Mouse (Mus musculus): ENCODE measurements around the gene Gm8720. TPM values are rescaled to one million over a fixed set of nuclear protein-coding genes. Genes with fewer than 3 reads are reported as not detected.
"Not testable (repeated sequence)": the region's sequence is repeated elsewhere in the genome, so short reads cannot be mapped to it uniquely, and the experiment has no call there.

Gene Gm8720
- polyA plus RNA-seq (2015; fragmentation: Nextera tagmentation; extraction: Ambion mirVana), result not detected in 2 replicates

- H3K9me3 ChIP-seq (ENCODE audit: control insufficient read depth, low read length); H3K27ac ChIP-seq (ENCODE audit: low read length); H3K36me3 ChIP-seq (ENCODE audit: control insufficient read depth, insufficient read depth); H3K9ac ChIP-seq (replicated peaks; ENCODE audit: low read depth, low read length); H3K27me3 ChIP-seq (replicated peaks; ENCODE audit: control insufficient read depth, insufficient read depth, low read length); ATAC-seq; H3K4me1 ChIP-seq (replicated peaks; ENCODE audit: control insufficient read depth, insufficient read depth, low read length); H3K4me3 ChIP-seq (replicated peaks; ENCODE audit: low read length); H3K4me2 ChIP-seq (ENCODE audit: low read length): not testable (repeated sequence)
- WGBS, result no CpG with 5 or more reads among the region's 1 CpGs
These were observed at the start of gene Gm8720 for GRCm38 (mm10) chr7:23067356-23067755. TSS of gene Gm8720 (minus strand) at chr7:23067456.

GRCm38 (mm10) chr7:23055240-23055639 is 12.0 kb downstream of the Gm8720 start, which contains the start of gene Vmn1r163:
TSS of gene Vmn1r163 (plus strand) at chr7:23055540.
- H3K4me1 ChIP-seq (replicated peaks; ENCODE audit: control insufficient read depth, insufficient read depth, low read length); H3K9ac ChIP-seq (replicated peaks; ENCODE audit: low read depth, low read length); H3K4me3 ChIP-seq (replicated peaks; ENCODE audit: low read length); H3K27ac ChIP-seq (ENCODE audit: low read length); H3K4me2 ChIP-seq (ENCODE audit: low read length); H3K36me3 ChIP-seq (ENCODE audit: control insufficient read depth, insufficient read depth); H3K9me3 ChIP-seq (ENCODE audit: control insufficient read depth, low read length); H3K27me3 ChIP-seq (replicated peaks; ENCODE audit: control insufficient read depth, insufficient read depth, low read length); ATAC-seq: not testable (repeated sequence)
- no CpG with 5 or more reads among the region's 1 CpGs for WGBS

- not testable (repeated sequence) for H3K27me3 ChIP-seq (replicated peaks; ENCODE audit: control insufficient read depth, insufficient read depth, low read length); ATAC-seq; H3K27ac ChIP-seq (ENCODE audit: low read length); H3K36me3 ChIP-seq (ENCODE audit: control insufficient read depth, insufficient read depth); H3K4me3 ChIP-seq (replicated peaks; ENCODE audit: low read length); H3K9me3 ChIP-seq (ENCODE audit: control insufficient read depth, low read length); H3K4me2 ChIP-seq (ENCODE audit: low read length); H3K9ac ChIP-seq (replicated peaks; ENCODE audit: low read depth, low read length); H3K4me1 ChIP-seq (replicated peaks; ENCODE audit: control insufficient read depth, insufficient read depth, low read length)
- no CpG with 5 or more reads among the region's 3 CpGs for WGBS
These were observed 47.4 kb downstream of the Gm8720 start, which contains the start of gene Gm4216 for GRCm38 (mm10) chr7:23019823-23020222. TSS of gene Gm4216 (minus strand) at chr7:23019923.

Other genes starting within 250 kb of the Gm8720 start
- gene Vmn1r159, start 223.9 kb downstream of the Gm8720 start, polyA plus RNA-seq (2015; fragmentation: Nextera tagmentation; extraction: Ambion mirVana), result not detected in 2 replicates
- gene Vmn1r160, start 196.2 kb downstream of the Gm8720 start, polyA plus RNA-seq (2015; fragmentation: Nextera tagmentation; extraction: Ambion mirVana), result not detected in 2 replicates
- gene Gm4214, start 82.8 kb downstream of the Gm8720 start, polyA plus RNA-seq (2015; fragmentation: Nextera tagmentation; extraction: Ambion mirVana), result not detected in 2 replicates
- not detected in 2 replicates for gene Gm4216, start 47.5 kb downstream of the Gm8720 start, polyA plus RNA-seq (2015; fragmentation: Nextera tagmentation; extraction: Ambion mirVana)
- not detected in 2 replicates for gene Vmn1r163, start 11.9 kb downstream of the Gm8720 start, polyA plus RNA-seq (2015; fragmentation: Nextera tagmentation; extraction: Ambion mirVana)
- gene Gm10662, start 77.0 kb upstream of the Gm8720 start, polyA plus RNA-seq (2015; fragmentation: Nextera tagmentation; extraction: Ambion mirVana), result not detected in 2 replicates
- not detected in 2 replicates for gene Vmn1r165, start 149.9 kb upstream of the Gm8720 start, polyA plus RNA-seq (2015; fragmentation: Nextera tagmentation; extraction: Ambion mirVana)
- not detected in 2 replicates for gene Vmn1r166, start 184.2 kb upstream of the Gm8720 start, polyA plus RNA-seq (2015; fragmentation: Nextera tagmentation; extraction: Ambion mirVana)
- gene Gm6902, start 211.4 kb upstream of the Gm8720 start, polyA plus RNA-seq (2015; fragmentation: Nextera tagmentation; extraction: Ambion mirVana), result not detected in 2 replicates
- not detected in 2 replicates for gene Nlrp4e, start 233.7 kb upstream of the Gm8720 start, polyA plus RNA-seq (2015; fragmentation: Nextera tagmentation; extraction: Ambion mirVana)